Mouse (Mus musculus) retina, embryonic 14.5 days (tissue): ENCODE measurements around the gene Adgrd1.

Source experiments
- DNase-seq: peaks from one replicate; pipeline ENCODE4 v3.0.0-alpha.2; 2015; ENCODE audit warnings: low spot score

Adgrd1 gene

DNA sequence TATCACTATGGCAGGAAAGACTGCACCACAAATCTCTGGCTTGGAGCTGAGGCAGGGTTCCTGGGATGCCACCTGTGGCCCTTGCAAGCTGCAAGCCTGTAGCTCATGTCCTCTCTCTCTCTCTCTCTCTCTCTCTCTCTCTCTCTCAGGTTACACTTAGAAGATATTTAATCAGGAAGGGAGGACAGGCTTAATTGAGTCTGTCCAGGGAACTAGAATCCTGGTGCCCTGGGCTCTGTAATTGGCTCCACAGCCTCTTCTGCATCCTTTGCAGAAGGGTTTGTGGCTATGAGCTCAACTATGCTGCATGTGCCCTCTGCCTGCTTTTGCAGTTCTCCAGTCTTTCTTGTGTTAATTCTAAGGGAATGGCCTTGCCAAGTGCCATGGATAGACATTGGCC lies 111.7 kb downstream of the Adgrd1 start:
- no peak for DNase-seq

DNA sequence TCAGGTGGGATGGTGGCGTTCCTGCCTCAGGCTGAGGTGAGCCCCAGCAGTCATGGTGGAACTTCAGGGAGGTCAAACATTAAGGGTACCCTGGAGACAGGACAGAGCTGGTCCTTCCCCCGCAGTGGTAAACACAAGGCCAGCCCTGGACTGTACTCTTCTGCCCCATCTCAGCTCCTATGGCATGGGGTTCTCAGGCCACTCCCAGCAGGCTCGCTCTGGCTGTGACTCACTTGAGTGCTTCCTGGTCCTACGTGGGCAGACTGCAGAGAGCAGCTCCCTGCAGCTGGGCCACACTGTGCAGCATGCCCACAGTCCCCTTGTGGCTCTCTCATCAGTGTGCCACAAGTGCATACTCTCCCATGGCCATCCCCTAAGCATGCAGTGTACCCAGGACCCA lies 112.3 kb downstream of the Adgrd1 start:
- DNase-seq = no peak

DNA sequence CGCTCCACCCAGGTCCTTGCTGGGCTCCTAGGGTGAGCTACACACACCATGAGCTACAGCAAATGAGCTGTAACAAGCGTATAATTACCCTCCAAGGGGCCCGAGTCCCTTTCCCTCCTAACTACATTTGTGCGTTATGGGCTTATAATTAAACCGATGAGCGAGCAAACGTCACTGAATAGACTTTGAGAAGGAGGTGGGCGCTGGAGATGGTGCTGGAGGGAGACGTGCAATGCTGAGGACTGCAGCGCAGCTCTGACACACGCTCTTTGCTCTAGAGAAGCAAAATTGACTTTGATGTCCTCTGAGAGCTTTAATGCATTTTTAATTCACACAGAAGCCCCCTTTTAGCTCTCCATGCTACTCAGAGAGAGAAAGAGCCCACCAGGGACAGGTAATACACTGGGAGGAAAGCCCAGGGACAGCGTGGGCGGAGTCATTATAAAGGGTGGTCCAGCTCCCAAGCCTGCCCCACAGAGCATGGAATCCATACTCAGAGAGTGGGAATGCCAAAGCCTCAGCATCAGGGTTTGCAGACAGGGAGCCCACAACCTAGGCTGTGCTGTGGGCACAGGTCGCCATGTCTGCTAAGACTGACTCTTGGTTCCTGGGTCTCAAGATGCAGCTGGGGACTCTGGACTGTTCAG lies 115.0 kb downstream of the Adgrd1 start:
- DNase-seq = peak; percentile 18

DNA sequence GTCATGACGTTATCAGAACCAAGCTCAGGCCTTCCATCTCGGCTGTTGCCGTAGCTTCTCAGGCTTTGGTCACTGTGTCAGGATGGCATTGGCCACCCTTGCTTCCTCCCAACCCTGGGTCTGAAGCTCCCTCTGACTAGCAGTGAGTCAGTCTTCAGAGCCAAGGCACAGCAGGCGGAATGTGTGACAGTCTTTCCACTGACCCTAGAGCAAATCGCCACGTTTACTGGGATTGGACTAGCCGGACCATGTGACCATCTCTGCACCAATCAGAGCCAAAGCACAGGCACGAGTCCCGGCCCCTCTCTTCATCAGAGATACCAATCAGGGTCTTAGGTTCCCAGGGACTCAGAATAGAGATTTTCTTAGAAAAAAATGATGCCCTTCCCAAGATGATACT lies 117.5 kb downstream of the Adgrd1 start:
- DNase-seq = peak; percentile 47

DNA sequence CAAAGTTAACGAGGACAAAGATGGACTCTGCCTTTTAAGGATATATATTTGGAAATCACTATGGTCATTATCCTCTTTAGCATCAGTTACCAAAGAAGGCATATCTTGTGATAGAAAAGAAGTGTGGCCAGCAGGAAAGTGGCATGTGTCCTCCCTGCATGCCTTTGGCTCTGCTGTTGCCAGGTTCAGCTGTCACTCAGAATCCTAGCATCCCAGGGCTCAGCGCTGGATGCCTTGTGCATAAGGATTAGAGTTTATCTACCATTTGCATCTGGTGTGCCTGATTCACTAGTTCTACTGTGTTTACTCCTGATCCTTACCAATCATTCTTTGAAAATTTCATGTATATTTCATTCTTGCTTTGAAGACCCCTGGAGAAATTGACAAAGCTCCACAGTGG lies 119.5 kb downstream of the Adgrd1 start:
- DNase-seq = no peak

DNA sequence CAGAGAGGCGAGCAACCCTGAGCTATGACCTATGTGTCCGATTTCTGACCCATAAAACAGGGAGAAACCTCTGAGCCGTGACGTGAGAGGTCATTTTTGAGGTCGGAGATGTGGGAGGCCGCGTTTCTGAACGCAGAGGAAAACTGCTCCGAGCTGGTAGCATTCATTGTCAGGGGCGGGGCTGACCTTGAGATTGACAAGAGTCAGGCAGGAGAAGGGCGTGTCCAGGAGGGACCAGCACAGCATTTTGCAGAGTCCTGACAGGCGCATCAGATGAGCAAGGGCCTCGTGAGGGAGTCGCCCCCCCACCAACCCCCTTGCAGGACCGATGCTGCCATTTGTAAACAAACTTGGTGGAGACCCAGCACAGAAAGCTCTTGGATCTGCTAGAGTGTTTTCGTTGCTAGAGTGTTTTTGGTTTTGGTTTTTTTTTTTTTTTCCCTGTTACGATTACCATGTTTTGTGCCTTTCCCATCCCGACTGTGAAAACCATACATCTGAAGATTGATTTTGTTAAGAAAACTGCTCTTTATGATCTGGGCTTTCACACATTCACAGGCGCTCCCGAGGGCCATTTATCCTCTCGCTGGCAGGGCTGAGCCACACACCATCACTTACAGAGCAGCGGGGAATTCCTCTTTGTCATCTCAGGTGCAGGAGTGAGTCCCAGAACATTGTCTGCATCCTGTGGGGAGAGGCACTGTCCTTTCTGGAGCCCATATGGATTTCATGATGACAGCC lies 121.1 kb downstream of the Adgrd1 start:
- peak; percentile 36 for DNase-seq

DNA sequence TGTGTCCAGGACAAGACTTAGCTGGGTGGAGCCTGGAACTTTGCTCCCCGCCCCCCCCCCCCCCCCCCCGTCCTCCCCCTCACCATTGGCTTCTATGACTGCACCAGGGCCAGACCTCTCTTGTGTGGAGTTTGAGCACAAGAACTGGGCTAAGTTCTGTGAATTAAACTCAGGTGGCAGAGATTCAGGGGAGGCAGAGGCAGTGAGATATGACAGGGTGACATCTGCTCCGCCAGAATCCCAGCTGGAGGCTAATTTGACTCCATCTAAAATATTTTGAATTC lies 121.6 kb downstream of the Adgrd1 start:
- no peak for DNase-seq

DNA sequence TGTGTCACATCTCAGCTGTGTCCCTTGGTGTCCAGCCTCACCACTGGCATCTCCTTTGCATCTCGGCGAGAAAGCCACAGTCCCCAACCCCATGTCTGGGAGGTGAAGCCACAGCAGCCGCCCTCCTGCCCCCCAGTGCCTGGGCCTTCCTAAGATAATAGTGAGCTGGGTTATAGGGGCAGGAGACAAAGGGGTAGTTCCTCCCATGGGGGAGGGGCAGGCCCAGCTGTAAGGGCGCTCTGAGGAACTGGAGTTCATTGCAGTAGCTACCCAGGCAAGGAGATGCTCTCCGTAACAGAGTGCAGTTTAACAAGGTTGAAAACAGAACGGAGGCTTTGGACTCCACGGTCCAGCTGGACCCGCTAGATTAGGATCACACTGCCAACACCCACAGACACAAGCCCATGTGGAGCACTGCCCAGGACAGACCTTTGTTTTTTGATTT lies 122.0 kb downstream of the Adgrd1 start:
- DNase-seq = peak; percentile 59

DNA sequence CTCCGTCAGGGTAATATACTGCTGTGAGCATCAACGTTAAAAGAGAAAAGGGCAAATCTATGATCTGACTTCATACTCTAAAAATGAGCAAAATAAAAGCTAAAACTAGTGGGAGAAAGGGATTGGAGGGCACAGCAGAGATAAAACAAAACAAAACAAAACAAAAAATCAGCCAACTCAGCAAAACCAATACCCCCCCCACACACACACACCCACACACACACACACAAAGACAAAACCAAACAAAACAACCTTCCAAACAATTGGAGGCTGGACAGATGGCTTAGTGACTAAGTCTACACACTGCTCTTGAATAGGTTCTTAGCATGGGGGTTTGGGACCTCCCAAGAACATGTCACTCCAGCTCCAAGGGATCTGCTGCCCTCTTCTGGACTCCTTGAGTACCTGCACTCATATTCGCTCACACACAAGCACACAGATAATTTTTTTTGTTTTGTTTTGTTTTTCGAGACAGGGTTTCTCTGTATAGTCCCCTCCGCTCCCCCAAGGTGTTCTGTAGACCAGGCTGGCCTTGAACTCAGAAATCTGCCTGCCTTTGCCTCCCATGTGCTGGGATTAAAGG lies 122.7 kb downstream of the Adgrd1 start:
- DNase-seq = peak; percentile 23

DNA sequence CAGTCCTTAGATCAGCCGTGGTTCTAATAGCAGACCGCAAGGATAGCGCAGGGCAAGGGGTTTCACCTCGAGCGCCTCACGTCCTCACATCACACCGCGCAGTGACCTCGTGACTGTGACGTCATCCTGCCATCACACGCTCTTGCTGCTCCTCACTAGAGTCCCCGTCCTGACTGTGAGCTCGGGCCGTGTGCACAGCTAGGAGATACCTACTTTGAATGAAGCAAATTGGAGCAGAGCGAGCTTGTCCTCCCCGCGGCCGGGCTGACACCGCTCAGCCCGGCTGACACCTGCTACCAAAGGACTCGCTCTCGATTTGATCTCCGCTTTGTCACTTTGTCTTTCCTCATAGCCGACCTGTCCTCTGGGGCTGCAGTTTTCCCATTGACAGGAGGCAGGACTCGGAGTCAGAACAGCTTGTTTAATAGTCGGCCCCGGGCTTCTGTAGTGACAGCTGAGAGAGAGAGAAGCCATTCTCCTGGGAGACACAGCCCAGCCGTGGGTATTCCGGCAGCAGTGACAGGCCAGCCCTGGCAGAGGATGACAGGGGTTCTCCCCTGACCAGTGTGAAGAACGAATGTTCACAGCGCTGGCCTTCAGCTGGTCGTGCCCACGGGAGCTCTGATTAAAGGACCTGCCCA lies 129.4 kb downstream of the Adgrd1 start:
- DNase-seq = peak; percentile 22

DNA sequence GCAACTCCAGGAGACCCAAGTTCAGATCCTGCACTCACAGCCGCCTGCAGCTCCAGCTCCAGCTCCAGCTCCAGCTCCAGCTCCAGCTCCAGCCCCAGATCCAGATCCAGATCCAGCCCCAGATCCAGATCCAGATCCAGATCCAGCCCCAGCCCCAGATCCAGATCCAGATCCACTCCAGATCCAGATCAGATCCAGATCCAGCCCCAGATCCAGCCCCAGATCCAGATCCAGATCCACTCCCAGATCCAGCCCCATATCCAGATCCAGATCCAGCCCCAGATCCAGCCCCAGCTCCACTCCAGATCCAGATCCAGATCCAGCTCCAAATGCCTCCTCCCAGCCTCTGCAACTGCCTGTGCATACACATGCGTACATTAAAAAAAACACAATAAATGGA lies 131.6 kb downstream of the Adgrd1 start:
- DNase-seq = no peak

DNA sequence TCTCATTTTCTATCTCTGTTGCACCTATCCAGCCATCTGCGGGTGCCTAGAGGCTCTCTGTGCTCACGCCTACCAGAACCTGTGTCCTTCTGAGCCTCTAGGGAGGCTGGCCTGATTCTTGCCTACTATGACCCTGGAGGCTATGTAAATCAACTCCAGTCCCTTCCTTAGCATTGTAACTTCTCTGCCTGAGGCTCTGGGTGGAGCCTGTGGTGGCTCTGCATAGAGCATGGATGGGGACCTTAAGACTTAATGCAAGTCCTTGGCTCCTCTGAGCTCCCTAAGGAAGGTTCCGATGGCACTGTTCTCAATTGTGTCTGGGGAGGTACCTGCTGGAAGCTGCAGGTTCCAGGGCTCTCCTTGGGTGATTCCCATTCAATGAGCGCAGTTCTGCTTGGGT lies 136.8 kb downstream of the Adgrd1 start:
- DNase-seq = no peak

DNA sequence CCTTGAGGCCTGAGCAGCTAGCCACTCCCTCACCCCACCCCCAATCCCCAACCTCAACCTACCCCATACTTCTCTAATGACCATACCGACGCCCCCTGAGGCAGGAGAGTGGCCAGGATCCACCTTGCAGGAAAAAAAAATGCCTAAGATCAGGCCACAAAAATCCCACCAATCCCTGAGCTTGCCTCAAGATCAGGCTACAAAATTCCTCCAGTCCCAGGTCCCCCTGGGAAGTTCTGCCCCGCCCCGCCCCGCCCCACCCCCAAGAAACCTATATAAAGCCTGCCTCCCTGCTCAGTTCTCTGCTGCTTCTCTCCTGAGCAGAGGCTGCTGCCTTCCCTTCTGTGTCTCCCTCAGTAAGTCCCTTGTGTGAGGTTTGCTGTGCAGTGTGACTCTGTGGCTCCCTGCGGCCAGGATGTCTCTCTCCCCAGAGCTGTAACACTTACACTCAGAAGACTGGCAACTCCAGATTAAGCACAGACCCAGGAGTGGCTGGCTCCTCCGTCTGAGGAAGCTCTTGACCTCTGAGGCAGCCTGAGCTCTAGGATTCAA lies 137.4 kb downstream of the Adgrd1 start:
- DNase-seq = no peak

DNA sequence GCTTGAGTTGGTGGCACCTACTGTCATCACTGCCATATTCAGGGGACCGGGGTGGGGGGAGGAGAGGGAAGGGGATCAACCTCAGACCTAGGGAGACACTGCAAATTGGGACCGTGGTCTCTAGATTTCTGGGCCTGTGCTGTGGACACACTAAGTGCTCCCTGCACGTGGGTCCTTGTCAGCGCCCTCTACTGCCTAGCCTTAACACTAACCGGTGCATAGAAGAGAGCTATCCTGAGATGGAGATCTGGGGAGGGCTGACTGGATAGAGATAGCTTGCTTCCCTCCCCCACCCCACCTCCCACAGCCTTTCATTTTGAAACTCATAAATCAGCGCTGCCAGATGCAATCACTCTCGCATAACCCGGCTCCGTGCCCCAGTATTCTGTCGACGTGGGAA lies 139.8 kb downstream of the Adgrd1 start:
- DNase-seq = no peak

DNA sequence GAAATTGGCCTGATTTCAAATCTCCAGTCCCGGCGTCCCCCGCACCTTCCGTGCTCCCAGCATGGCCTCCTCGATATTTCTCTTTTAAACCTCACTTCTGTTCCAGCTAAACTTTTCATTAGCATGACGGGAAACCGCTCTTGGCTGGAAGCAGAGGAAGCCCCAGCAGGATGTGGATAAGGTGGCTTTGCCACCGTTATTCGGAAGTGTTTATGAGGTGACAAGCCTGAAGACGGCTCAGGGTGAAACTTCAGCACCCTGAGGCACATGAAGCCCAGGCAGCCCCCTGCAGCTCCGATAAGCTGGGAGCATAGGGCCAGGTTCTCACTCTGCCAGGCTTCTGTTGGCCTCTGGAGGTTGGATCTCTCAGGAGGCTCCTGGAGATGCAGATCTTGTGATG lies 145.3 kb downstream of the Adgrd1 start:
- DNase-seq = no peak

DNA sequence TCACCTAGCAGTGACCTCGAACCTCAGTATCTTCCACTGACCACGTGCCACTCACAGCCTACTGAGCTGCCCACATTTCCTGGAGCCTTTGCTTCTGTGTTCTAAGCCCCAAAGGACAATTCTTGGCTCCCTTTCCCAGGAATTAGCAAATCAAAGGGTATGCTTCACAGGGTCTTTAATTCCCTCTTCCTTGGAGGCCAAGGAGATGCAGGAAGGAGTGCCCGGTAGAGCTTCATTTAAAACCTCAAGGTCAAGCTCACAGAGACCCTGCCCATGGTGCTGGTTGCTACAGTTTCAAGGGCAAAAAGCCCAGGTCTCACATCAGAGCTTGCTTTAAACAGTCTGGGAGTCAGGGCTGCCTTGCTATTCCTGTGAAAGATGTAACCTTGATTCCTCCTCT lies 145.7 kb downstream of the Adgrd1 start:
- DNase-seq = no peak

DNA sequence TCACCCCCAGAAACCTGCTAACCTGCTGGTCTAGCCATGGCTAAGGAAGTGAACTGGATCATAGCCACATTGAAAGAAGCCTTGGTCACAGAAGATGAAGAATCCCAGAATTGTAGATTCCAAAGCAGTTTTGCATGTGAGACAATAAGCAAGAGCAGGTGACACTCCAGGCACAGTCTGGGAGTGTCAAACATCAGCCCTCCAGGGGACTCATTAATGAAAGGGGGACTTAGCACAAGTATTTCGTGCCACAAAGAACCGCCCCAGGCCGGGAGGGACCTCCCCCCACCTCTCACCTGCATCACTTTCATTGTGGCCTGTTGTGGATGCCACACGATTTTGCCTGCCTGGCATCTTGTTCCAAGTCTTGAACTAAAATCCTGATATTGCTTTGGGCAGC lies 146.6 kb downstream of the Adgrd1 start:
- DNase-seq = no peak

DNA sequence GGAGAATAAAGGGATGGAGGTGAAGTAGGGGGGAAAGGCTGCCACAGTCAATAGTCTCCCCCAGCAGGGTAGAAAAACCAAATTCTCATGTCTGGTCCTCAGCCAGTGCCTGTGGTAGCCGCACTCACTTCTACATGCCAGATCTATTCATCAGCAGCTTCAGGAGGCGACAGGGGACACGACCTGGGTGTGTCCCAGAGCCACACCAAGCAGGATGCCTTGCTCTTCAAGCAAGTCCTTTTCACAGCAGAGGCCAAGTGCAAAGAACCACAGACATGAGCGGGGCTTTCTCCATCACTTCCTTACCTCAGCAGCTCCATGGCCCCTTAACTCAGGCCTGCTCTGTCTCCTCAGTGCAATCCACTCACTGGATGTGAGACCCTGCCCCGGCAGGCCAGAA lies 147.8 kb downstream of the Adgrd1 start:
- no peak for DNase-seq

DNA sequence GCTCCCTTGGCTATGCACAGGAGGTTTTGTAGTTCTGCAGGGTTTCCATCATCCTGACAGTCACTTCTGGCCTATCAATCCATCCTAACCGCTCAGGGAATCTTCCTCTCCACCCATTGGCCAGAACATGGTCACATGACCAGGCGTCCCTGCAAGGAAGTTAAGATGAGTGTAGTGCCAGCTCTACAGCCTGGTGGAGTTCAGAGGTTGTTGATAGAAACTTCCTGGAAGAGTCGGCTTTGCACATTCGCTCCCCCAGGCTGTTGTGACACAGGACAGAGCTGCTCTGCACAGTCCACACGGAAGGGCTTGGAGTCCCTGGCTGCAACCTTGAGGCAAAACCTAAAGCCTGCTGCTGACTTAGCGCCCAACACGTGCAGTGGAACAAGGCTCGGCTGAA lies 152.5 kb downstream of the Adgrd1 start:
- no peak for DNase-seq
